ENCODE assay signal across 9 mouse cellular contexts in the genomic region with DNA sequence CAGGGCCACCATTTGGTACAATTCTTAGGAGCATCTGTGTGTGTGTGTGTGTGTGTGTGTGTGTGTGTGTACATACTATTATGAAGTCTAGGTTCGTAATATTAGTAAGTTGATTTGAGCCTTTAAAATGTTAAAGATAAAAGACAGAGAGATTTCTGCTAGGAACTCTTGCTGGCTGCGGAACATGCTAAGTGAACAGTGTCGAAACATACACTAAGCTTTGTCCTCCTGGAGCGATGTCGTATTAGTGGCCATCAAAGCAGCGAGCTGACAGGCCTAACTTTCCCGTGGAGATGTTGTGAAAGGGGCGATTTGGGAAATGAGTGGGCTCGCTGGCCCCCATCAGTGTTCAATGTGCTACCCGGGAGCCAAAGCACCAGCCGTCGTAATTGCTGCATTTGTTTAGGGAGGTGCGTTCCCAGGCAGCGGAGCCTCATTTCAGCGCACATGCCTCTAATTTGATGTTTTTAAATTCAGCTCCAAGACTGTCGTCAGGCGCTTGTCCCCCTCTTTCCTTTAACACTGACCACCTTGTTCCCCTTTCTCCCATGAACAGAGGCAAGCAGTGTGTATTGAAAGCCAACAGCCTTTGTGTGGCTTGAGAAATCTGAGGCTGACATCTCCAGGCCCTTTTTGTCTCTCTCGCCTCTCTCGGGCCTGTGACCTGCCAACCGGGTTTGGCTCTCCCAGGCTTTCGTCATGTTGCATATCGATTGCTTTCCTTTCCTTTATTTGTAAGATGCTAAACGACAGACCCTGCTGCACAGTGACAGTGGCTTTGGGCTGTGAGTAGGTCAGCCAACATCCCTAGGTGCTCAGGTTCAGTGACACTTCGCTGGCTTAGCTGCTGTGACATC.
DNase-seq lines count a peak whose midpoint lies in the region; ATAC-seq and TF ChIP-seq lines count a peak whose summit lies in the region.
"Had no signal": no experiment of that assay in that cellular context is flagged by ENCODE, and none has a peak within 500 bp of the region (broad histone marks: within the 10 kb centered on the region; RNA-seq: fewer than 3 reads in every experiment).

No protein-coding gene starts in this region.

- no peak for TF ChIP-seq POLR2A in thymus, adult 2 months (IDR thresholded peaks at IDR 0.05; ENCODE audit: control insufficient read depth, extremely low read depth, insufficient read depth, low read length, poor library complexity)

- TF ChIP-seq CTCF in thymus, adult 2 months (IDR thresholded peaks at IDR 0.05; ENCODE audit: borderline replicate concordance, control insufficient read depth, extremely low read depth, insufficient read depth, low read length, poor library complexity), result no peak

- H3K27ac ChIP-seq in midbrain, embryonic 14.5 days (replicated peaks; ENCODE audit: low read depth, low read length), result peak overlapping the region; percentile 81
- H3K27ac ChIP-seq in kidney, embryonic 16.5 days (ENCODE audit: low read length), result no peak overlapping the region
- H3K27ac ChIP-seq in thymus, adult 2 months (ENCODE audit: control insufficient read depth, insufficient read depth, low read length), result no peak overlapping the region
- H3K27ac ChIP-seq: heart, embryonic 13.5 days had no signal

- WGBS in midbrain, embryonic 14.5 days, result 12% methylated on average over 24 of the region's 24 CpGs
- WGBS in kidney, embryonic 16.5 days, result 57% methylated on average over 24 of the region's 24 CpGs
- whole genome bisulfite sequencing in thymus, adult 2 months, result 92% methylated on average over 24 of the region's 24 CpGs

- H3K9ac ChIP-seq in midbrain, embryonic 14.5 days (replicated peaks; ENCODE audit: low read length), result no peak overlapping the region; the same call in 1 of the 2 replicates
- no peak overlapping the region for H3K9ac ChIP-seq in kidney, embryonic 16.5 days (replicated peaks; ENCODE audit: low read length)
- H3K9ac ChIP-seq: heart, embryonic 13.5 days had no signal

- H3K27me3 ChIP-seq in midbrain, embryonic 14.5 days (ENCODE audit: control insufficient read depth, insufficient read depth, low read length), result no peaks in the 10 kb centered on the region
- no peaks in the 10 kb centered on the region for H3K27me3 ChIP-seq in kidney, embryonic 16.5 days (ENCODE audit: insufficient read depth, low read length)
- H3K27me3 ChIP-seq in thymus, adult 2 months (ENCODE audit: control insufficient read depth, insufficient read depth, low read length), result no peaks in the 10 kb centered on the region
- H3K27me3 ChIP-seq: heart, embryonic 13.5 days had no signal

- H3K4me2 ChIP-seq in midbrain, embryonic 14.5 days (ENCODE audit: low read length), result peak overlapping the region; percentile 7
- no peak overlapping the region for H3K4me2 ChIP-seq in kidney, embryonic 16.5 days (replicated peaks; ENCODE audit: low read depth, low read length)
- H3K4me2 ChIP-seq: heart, embryonic 13.5 days had no signal

- peak; percentile 24 for DNase-seq in embryo, embryonic 10 days (ENCODE audit: low spot score)
- peak; percentile 40 for DNase-seq in forelimb bud, embryonic 11.5 days (ENCODE audit: low read depth, low spot score)
- DNase-seq in left cerebral cortex, adult 9 months (ENCODE audit: low spot score in 2 of 2), result peak; percentile 41 to 48
- peak; percentile 74 for DNase-seq in midbrain, embryonic 14.5 days
- DNase-seq in thymus, postnatal 0 days (ENCODE audit: low spot score), result no peak
- no peak for DNase-seq in thymus, adult 2 months
- DNase-seq in ovary, postnatal 36 days (ENCODE audit: low spot score), result no peak

- ATAC-seq in midbrain, embryonic 14.5 days (ENCODE audit: low FRiP score, low TSS enrichment), result peak; percentile 79
- ATAC-seq in kidney, embryonic 16.5 days (ENCODE audit: low FRiP score, low TSS enrichment), result no peak

- H3K9me3 ChIP-seq in midbrain, embryonic 14.5 days (ENCODE audit: control insufficient read depth, low read length), result no peaks in the 10 kb centered on the region
- no peaks in the 10 kb centered on the region for H3K9me3 ChIP-seq in kidney, embryonic 16.5 days (ENCODE audit: low read length)
- H3K9me3 ChIP-seq: heart, embryonic 13.5 days had no signal

- H3K4me1 ChIP-seq in midbrain, embryonic 14.5 days (ENCODE audit: control insufficient read depth, insufficient read depth, low read length), result peaks cover 27% of the 10 kb centered on the region
- no peaks in the 10 kb centered on the region; the same call in 1 of the 2 replicates for H3K4me1 ChIP-seq in kidney, embryonic 16.5 days (ENCODE audit: insufficient read depth, low read length)
- H3K4me1 ChIP-seq in thymus, adult 2 months (replicated peaks; ENCODE audit: control insufficient read depth, insufficient read depth, low read length), result no peaks in the 10 kb centered on the region

- H3K36me3 ChIP-seq in midbrain, embryonic 14.5 days (ENCODE audit: control insufficient read depth, insufficient read depth, low read length), result no peaks in the 10 kb centered on the region
- no peaks in the 10 kb centered on the region for H3K36me3 ChIP-seq in kidney, embryonic 16.5 days (ENCODE audit: insufficient read depth, low read length)
- no peaks in the 10 kb centered on the region for H3K36me3 ChIP-seq in thymus, adult 2 months (ENCODE audit: control insufficient read depth, insufficient read depth, low read length)
- H3K36me3 ChIP-seq: heart, embryonic 13.5 days had no signal

- no peak overlapping the region for H3K4me3 ChIP-seq in midbrain, embryonic 14.5 days (replicated peaks; ENCODE audit: low read depth, low read length)
- H3K4me3 ChIP-seq in kidney, embryonic 16.5 days (ENCODE audit: low read length), result no peak overlapping the region
- H3K4me3 ChIP-seq in thymus, adult 2 months (ENCODE audit: control insufficient read depth, insufficient read depth, low read length), result no peak overlapping the region
- H3K4me3 ChIP-seq: heart, embryonic 13.5 days had no signal

Comparison
In these comparisons a context has a peak if more than half of its experiments do, and no peak if none do; other contexts are left out.
1. DNase-seq: peak in embryo, embryonic 10 days (single experiment), forelimb bud, embryonic 11.5 days (single experiment), left cerebral cortex, adult 9 months (2 of 2) and midbrain, embryonic 14.5 days (single experiment); none in thymus, postnatal 0 days (single experiment), thymus, adult 2 months (single experiment) and ovary, postnatal 36 days (single experiment).